Mouse (Mus musculus): ENCODE measurements around the gene Dnah2. TPM values are rescaled to one million over a fixed set of nuclear protein-coding genes. Genes with fewer than 3 reads are reported as not detected.

Dnah2 gene
- total and polyA plus RNA-seq, 3 experiments, result 0.04 to 0.07 TPM; not detected in 1

- Histone ChIP-seq H3K9me3 (replicated peaks; ENCODE audit: insufficient read depth, low read length) (no peaks in the 10 kb centered on the region), H3K79me2 (ENCODE audit: control insufficient read depth, insufficient read depth, low read length, poor library complexity) (peaks cover 13% of the 10 kb centered on the region), H3K36me3 (ENCODE audit: control insufficient read depth in 1 of 2, insufficient read depth in 2 of 2, low read length in 2 of 2) (peaks cover 0 to 26% of the 10 kb centered on the region in 2 experiments; a peak in 2 of 4 replicates), H3K27me3 (ENCODE audit: control insufficient read depth in 1 of 2, insufficient read depth in 2 of 2, low read length in 2 of 2) (no peaks in the 10 kb centered on the region), H3K4me3 (ENCODE audit: control insufficient read depth in 1 of 2, insufficient read depth in 1 of 2, low read depth in 2 of 2, low read length in 2 of 2) (peak overlapping the region; percentile 84 to 95; a peak in 3 of 4 replicates), H3K27ac (ENCODE audit: control insufficient read depth, low read depth, low read length) (peak overlapping the region; percentile 84), H3K9ac (ENCODE audit: control insufficient read depth, low read depth, low read length, poor library complexity, severe bottlenecking) (peak overlapping the region; percentile 11; the same call in 1 of the 2 replicates), H3K4me1 (ENCODE audit: control insufficient read depth in 1 of 2, insufficient read depth in 2 of 2, low read length in 2 of 2) (peaks cover 13 to 30% of the 10 kb centered on the region in 2 experiments)
- peak; percentile 45 to 93 (median 77); a peak in 5 of 6 replicates for TF ChIP-seq CTCF (IDR thresholded peaks at IDR 0.05 in 2 of 3, conservative IDR thresholded peaks at IDR 0.05 in 1 of 3; ENCODE audit: control insufficient read depth in 1 of 3, insufficient read depth in 1 of 3, low read depth in 2 of 3, low read length in 3 of 3, poor library complexity in 1 of 3, severe bottlenecking in 1 of 3)
- TF ChIP-seq SMC3 (IDR thresholded peaks at IDR 0.05; ENCODE audit: low read depth, low read length), result peak; percentile 59
- peak; percentile 71 for TF ChIP-seq RAD21 (IDR thresholded peaks at IDR 0.05; ENCODE audit: low read depth, low read length)
- TF ChIP-seq ZC3H11A (IDR thresholded peaks at IDR 0.05; ENCODE audit: low read depth, low read length), result peak; percentile 60
- TF ChIP-seq CHD1 (IDR thresholded peaks at IDR 0.05; ENCODE audit: low read depth, low read length), result peak; percentile 30; the same call in 1 of the 2 replicates
- TF ChIP-seq TBP (IDR thresholded peaks at IDR 0.05; ENCODE audit: low read depth, low read length), result no peak
- no peak for TF ChIP-seq MAZ (IDR thresholded peaks at IDR 0.05; ENCODE audit: low read depth, low read length)
- peak; percentile 86 for DNase-seq (ENCODE audit: low read depth, low spot score)
Measured at GRCm38 (mm10) chr11:69372780-69373170, 176.1 kb downstream of the Dnah2 start.

GRCm38 (mm10) chr11:69372056-69372779 lies 176.7 kb downstream of the Dnah2 start:
- peak; percentile 92 for DNase-seq (ENCODE audit: low read depth, low spot score)
- H3K36me3 ChIP-seq (ENCODE audit: control insufficient read depth in 1 of 2, insufficient read depth in 2 of 2, low read length in 2 of 2), result peaks cover 0 to 26% of the 10 kb centered on the region in 2 experiments; a peak in 2 of 4 replicates
- H3K4me1 ChIP-seq (ENCODE audit: control insufficient read depth in 1 of 2, insufficient read depth in 2 of 2, low read length in 2 of 2), result peaks cover 13 to 30% of the 10 kb centered on the region in 2 experiments
- peak overlapping the region; percentile 11 for H3K9ac ChIP-seq (ENCODE audit: control insufficient read depth, low read depth, low read length, poor library complexity, severe bottlenecking)
- peaks cover 16% of the 10 kb centered on the region for H3K79me2 ChIP-seq (ENCODE audit: control insufficient read depth, insufficient read depth, low read length, poor library complexity)
- peak overlapping the region; percentile 2 to 22; a peak in 3 of 4 replicates for H3K4me3 ChIP-seq (ENCODE audit: control insufficient read depth in 1 of 2, insufficient read depth in 1 of 2, low read depth in 2 of 2, low read length in 2 of 2)
- no peaks in the 10 kb centered on the region for H3K9me3 ChIP-seq (replicated peaks; ENCODE audit: insufficient read depth, low read length)
- peak overlapping the region; percentile 84 for H3K27ac ChIP-seq (ENCODE audit: control insufficient read depth, low read depth, low read length)
- H3K27me3 ChIP-seq (ENCODE audit: control insufficient read depth in 1 of 2, insufficient read depth in 2 of 2, low read length in 2 of 2), result no peaks in the 10 kb centered on the region
- TF ChIP-seq ZC3H11A (IDR thresholded peaks at IDR 0.05; ENCODE audit: low read depth, low read length), result no peak
- TF ChIP-seq POLR2A (IDR thresholded peaks at IDR 0.05; ENCODE audit: control insufficient read depth in 1 of 2, insufficient read depth in 1 of 2, low read depth in 1 of 2, low read length in 2 of 2, poor library complexity in 1 of 2), result peak in 1 of 2 experiments; percentile 54; a peak in 2 of 4 replicates
- no peak for TF ChIP-seq ELF1 (IDR thresholded peaks at IDR 0.05; ENCODE audit: low read depth, low read length)
- no peak; the same call in 1 of the 2 replicates for TF ChIP-seq TBP (IDR thresholded peaks at IDR 0.05; ENCODE audit: low read depth, low read length)
- no peak for TF ChIP-seq TCF12 (IDR thresholded peaks at IDR 0.05; ENCODE audit: low read depth, low read length)
- TF ChIP-seq GATA1 (IDR thresholded peaks at IDR 0.05; ENCODE audit: low read depth, low read length), result peak; percentile 53
- peak; percentile 43; the same call in 1 of the 2 replicates for TF ChIP-seq MAX (IDR thresholded peaks at IDR 0.05; ENCODE audit: low read length)
- TF ChIP-seq EP300 (IDR thresholded peaks at IDR 0.05; ENCODE audit: low read depth in 1 of 2, low read length in 2 of 2), result 0 out of 4 replicates have a peak, but pooled peaks of 1 of the 2 experiments have one; percentile 7
- peak; percentile 1; the same call in 1 of the 2 replicates for TF ChIP-seq BHLHE40 (IDR thresholded peaks at IDR 0.05; ENCODE audit: borderline replicate concordance, low read depth, low read length)
- TF ChIP-seq USF1 (IDR thresholded peaks at IDR 0.05; ENCODE audit: low read depth, low read length), result no peak
- peak; percentile 95 for TF ChIP-seq ETS1 (IDR thresholded peaks at IDR 0.05; ENCODE audit: low read depth, low read length)
- no peak for TF ChIP-seq TAL1 (IDR thresholded peaks at IDR 0.05; ENCODE audit: low read length)
- no peak for TF ChIP-seq MYB (IDR thresholded peaks at IDR 0.05; ENCODE audit: low read depth, low read length)
- TF ChIP-seq MYC (IDR thresholded peaks at IDR 0.05; ENCODE audit: low read depth, low read length), result no peak
- no peak for TF ChIP-seq POLR2AphosphoS5 (IDR thresholded peaks at IDR 0.05; ENCODE audit: borderline replicate concordance, low read depth, low read length)
- 0 out of 2 replicates have a peak, but pooled peaks have one; percentile 41 for TF ChIP-seq MAFK (IDR thresholded peaks at IDR 0.05; ENCODE audit: borderline replicate concordance, low read depth, low read length)
- TF ChIP-seq NELFE (IDR thresholded peaks at IDR 0.05; ENCODE audit: low read depth, low read length), result no peak
- TF ChIP-seq SIN3A (IDR thresholded peaks at IDR 0.05; ENCODE audit: low read length), result peak; percentile 96
- TF ChIP-seq E2F4 (IDR thresholded peaks at IDR 0.05; ENCODE audit: borderline replicate concordance, low read depth, low read length), result no peak
- TF ChIP-seq RAD21 (IDR thresholded peaks at IDR 0.05; ENCODE audit: low read depth, low read length), result no peak
- no peak for TF ChIP-seq CTCF (IDR thresholded peaks at IDR 0.05 in 2 of 3, conservative IDR thresholded peaks at IDR 0.05 in 1 of 3; ENCODE audit: control insufficient read depth in 1 of 3, insufficient read depth in 1 of 3, low read depth in 2 of 3, low read length in 3 of 3, poor library complexity in 1 of 3, severe bottlenecking in 1 of 3)
- TF ChIP-seq CHD2 (IDR thresholded peaks at IDR 0.05; ENCODE audit: low read length), result no peak
- TF ChIP-seq POLR2AphosphoS2 (IDR thresholded peaks at IDR 0.05; ENCODE audit: low read length), result no peak
- no peak for TF ChIP-seq UBTF (IDR thresholded peaks at IDR 0.05; ENCODE audit: borderline replicate concordance, insufficient read depth, low read depth, low read length)
- no peak for TF ChIP-seq ZNF384 (IDR thresholded peaks at IDR 0.05; ENCODE audit: low read depth, low read length)
- TF ChIP-seq MEF2A (IDR thresholded peaks at IDR 0.05; ENCODE audit: extremely low read depth, insufficient replicate concordance, low read depth, low read length, poor library complexity, severe bottlenecking), result no peak

Data from MEL (cell line).